Mouse (Mus musculus): ENCODE results near the gene Rab34. TPM values are rescaled to one million over a fixed set of nuclear protein-coding genes. Genes with fewer than 3 reads are reported as not detected.

The Rab34 gene
- polyA plus RNA-seq, 1 experiment = 10.8 TPM

- no peaks in the 10 kb centered on the region for H3K27me3 ChIP-seq (ENCODE audit: control insufficient read depth, insufficient read depth, low read length)
- no peak overlapping the region for H3K4me3 ChIP-seq (ENCODE audit: extremely low read depth, insufficient read depth, insufficient read length)
- H3K27ac ChIP-seq (ENCODE audit: insufficient read depth, low read length) = no peak overlapping the region
- no peak for DNase-seq (ENCODE audit: low read depth in 1 of 2, low spot score in 2 of 2)
- 88% methylated on average over 9 of the region's 9 CpGs for WGBS
- H3K36me3 ChIP-seq (ENCODE audit: control insufficient read depth, insufficient read depth, low read length) = peaks cover 10% of the 10 kb centered on the region
- TF ChIP-seq CTCF (IDR thresholded peaks at IDR 0.05; ENCODE audit: extremely low read depth, insufficient read depth, insufficient read length, insufficient replicate concordance) (no peak), POLR2A (IDR thresholded peaks at IDR 0.05; ENCODE audit: low read depth, low read length) (no peak)
- H3K4me1 ChIP-seq (ENCODE audit: control insufficient read depth, insufficient read depth, insufficient read length) = no peaks in the 10 kb centered on the region
Observed at GRCm38 (mm10) chr11:78152299-78153231, 35.7 kb upstream of the Rab34 start.

DNA sequence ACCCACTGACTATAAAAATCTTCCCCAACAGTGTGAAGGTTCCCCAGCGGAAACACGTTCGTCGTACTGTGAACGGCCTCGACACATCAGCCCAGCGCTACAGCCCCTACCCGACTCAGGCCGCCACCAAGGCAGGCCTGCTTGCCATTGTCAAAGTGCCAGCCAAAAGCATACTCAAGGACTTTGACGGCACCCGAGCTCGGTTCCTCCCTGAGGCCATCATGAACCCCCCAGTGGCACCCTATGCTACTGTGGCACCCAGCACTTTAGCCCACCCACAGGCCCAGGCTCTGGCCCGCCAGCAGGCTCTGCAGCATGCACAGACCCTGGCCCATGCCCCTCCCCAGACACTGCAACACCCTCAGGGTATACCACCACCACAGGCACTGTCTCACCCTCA, 34.5 kb upstream of the Rab34 start:
- H3K36me3 ChIP-seq (ENCODE audit: control insufficient read depth, insufficient read depth, low read length) = peaks cover 10% of the 10 kb centered on the region
- no peaks in the 10 kb centered on the region for H3K4me1 ChIP-seq (ENCODE audit: control insufficient read depth, insufficient read depth, insufficient read length)
- no peak for DNase-seq (ENCODE audit: low read depth in 1 of 2, low spot score in 2 of 2)
- no peak overlapping the region for H3K27ac ChIP-seq (ENCODE audit: insufficient read depth, low read length)
- no peak for TF ChIP-seq POLR2A (IDR thresholded peaks at IDR 0.05; ENCODE audit: low read depth, low read length)
- no peak for TF ChIP-seq CTCF (IDR thresholded peaks at IDR 0.05; ENCODE audit: extremely low read depth, insufficient read depth, insufficient read length, insufficient replicate concordance)
- H3K27me3 ChIP-seq (ENCODE audit: control insufficient read depth, insufficient read depth, low read length) = no peaks in the 10 kb centered on the region
- 92% methylated on average over 13 of the region's 13 CpGs for WGBS
- no peak overlapping the region for H3K4me3 ChIP-seq (ENCODE audit: extremely low read depth, insufficient read depth, insufficient read length)

DNA sequence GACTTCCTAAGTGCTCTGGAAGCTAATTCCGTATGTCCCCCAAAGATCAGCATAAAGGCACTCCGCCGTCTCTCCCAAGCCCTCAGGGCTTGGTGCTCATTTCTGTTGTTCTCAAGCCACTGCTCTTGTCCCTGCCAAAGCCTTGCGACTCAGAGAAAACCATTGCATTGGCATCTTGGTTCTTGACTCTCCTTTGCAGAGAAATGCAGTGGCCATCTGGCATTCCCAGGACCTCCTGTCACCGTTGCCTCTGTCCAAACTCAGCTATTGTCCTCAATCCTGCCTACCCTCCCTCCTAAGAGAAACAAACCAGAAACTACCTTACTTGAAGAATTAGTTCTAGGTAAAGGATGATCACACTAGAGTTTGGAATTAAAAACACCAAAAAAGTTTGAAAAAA, 32.6 kb upstream of the Rab34 start:
- TF ChIP-seq POLR2A (IDR thresholded peaks at IDR 0.05; ENCODE audit: low read depth, low read length) = no peak
- no peak for TF ChIP-seq CTCF (IDR thresholded peaks at IDR 0.05; ENCODE audit: extremely low read depth, insufficient read depth, insufficient read length, insufficient replicate concordance)
- peaks cover 16% of the 10 kb centered on the region for H3K36me3 ChIP-seq (ENCODE audit: control insufficient read depth, insufficient read depth, low read length)
- no peak overlapping the region for H3K27ac ChIP-seq (ENCODE audit: insufficient read depth, low read length)
- no peaks in the 10 kb centered on the region for H3K4me1 ChIP-seq (ENCODE audit: control insufficient read depth, insufficient read depth, insufficient read length)
- 95% methylated on average over 5 of the region's 5 CpGs for whole genome bisulfite sequencing
- H3K4me3 ChIP-seq (ENCODE audit: extremely low read depth, insufficient read depth, insufficient read length) = no peak overlapping the region
- no peak for DNase-seq (ENCODE audit: low read depth in 1 of 2, low spot score in 2 of 2)
- H3K27me3 ChIP-seq (ENCODE audit: control insufficient read depth, insufficient read depth, low read length) = no peaks in the 10 kb centered on the region

DNA sequence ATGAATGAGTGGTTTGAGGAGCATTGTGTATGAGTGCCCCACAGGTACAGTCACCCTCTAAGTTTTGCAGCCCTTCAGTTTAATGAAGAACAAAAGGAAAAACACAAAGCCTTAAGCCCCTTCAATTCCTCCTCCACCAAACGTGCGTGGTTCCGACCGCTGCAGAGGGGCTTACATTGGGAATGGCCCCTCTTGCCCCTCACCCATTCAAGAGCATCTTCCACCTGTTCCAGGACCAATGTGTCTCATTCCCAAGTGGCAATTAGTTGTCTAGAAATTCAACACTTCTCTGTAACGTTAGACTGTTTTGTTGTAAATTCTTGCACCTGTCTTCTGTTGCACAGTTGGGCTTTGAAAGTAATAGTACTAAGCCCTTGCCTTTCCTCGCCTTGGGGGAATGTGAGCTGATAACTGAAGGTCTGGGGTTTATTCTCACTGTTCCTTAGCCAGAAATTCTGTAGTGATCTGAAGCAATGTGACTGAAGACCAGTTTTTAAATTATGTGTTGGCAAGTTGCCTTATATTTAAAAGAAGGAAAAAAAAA, 32.0 kb upstream of the Rab34 start:
- H3K4me3 ChIP-seq (ENCODE audit: extremely low read depth, insufficient read depth, insufficient read length) = no peak overlapping the region
- H3K27me3 ChIP-seq (ENCODE audit: control insufficient read depth, insufficient read depth, low read length) = no peaks in the 10 kb centered on the region
- WGBS = 91% methylated on average over 6 of the region's 6 CpGs
- TF ChIP-seq POLR2A (IDR thresholded peaks at IDR 0.05; ENCODE audit: low read depth, low read length) (no peak), CTCF (IDR thresholded peaks at IDR 0.05; ENCODE audit: extremely low read depth, insufficient read depth, insufficient read length, insufficient replicate concordance) (no peak)
- H3K4me1 ChIP-seq (ENCODE audit: control insufficient read depth, insufficient read depth, insufficient read length) = no peaks in the 10 kb centered on the region
- DNase-seq (ENCODE audit: low read depth in 1 of 2, low spot score in 2 of 2) = no peak
- H3K27ac ChIP-seq (ENCODE audit: insufficient read depth, low read length) = no peak overlapping the region
- peaks cover 18% of the 10 kb centered on the region for H3K36me3 ChIP-seq (ENCODE audit: control insufficient read depth, insufficient read depth, low read length)

GRCm38 (mm10) chr11:78159096-78159495, 29.1 kb upstream of the Rab34 start:
- no peak for TF ChIP-seq POLR2A (IDR thresholded peaks at IDR 0.05; ENCODE audit: low read depth, low read length)
- TF ChIP-seq CTCF (IDR thresholded peaks at IDR 0.05; ENCODE audit: extremely low read depth, insufficient read depth, insufficient read length, insufficient replicate concordance) = peak; percentile 94; the same call in 1 of the 2 replicates
- Histone ChIP-seq H3K27ac (ENCODE audit: insufficient read depth, low read length) (no peak overlapping the region), H3K36me3 (ENCODE audit: control insufficient read depth, insufficient read depth, low read length) (peaks cover 16% of the 10 kb centered on the region), H3K27me3 (ENCODE audit: control insufficient read depth, insufficient read depth, low read length) (no peaks in the 10 kb centered on the region), H3K4me1 (ENCODE audit: control insufficient read depth, insufficient read depth, insufficient read length) (peaks cover 11% of the 10 kb centered on the region; the same call in 1 of the 2 replicates), H3K4me3 (ENCODE audit: extremely low read depth, insufficient read depth, insufficient read length) (no peak overlapping the region)
- DNase-seq (ENCODE audit: low read depth in 1 of 2, low spot score in 2 of 2) = peak; percentile 73 to 79
- 29% methylated on average over 2 of the region's 2 CpGs for WGBS

DNA sequence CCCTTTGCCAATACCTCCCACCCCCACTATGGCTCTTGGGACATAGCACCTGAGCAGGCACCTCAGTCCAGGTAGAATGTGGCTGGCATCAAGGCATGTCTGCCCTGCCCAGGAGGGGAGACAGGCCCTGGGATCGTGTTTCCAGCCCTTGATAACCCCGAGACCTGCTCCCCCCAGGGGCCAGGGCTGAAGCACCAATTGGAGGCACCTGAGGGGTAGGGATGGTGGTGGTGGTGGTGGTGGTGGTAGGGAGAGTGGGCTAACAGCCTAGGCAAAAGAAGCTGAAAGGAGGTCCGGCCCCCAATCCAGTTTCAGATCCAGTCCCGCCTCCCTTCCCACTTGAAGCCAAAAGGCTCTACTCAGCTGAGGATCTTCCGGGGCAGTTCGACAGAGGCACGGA, 28.7 kb upstream of the Rab34 start:
- Histone ChIP-seq H3K27me3 (ENCODE audit: control insufficient read depth, insufficient read depth, low read length) (no peaks in the 10 kb centered on the region), H3K4me1 (ENCODE audit: control insufficient read depth, insufficient read depth, insufficient read length) (peaks cover 11% of the 10 kb centered on the region; the same call in 1 of the 2 replicates), H3K36me3 (ENCODE audit: control insufficient read depth, insufficient read depth, low read length) (peaks cover 12% of the 10 kb centered on the region), H3K27ac (ENCODE audit: insufficient read depth, low read length) (no peak overlapping the region), H3K4me3 (ENCODE audit: extremely low read depth, insufficient read depth, insufficient read length) (no peak overlapping the region)
- WGBS = 94% methylated on average over 7 of the region's 7 CpGs
- no peak for TF ChIP-seq POLR2A (IDR thresholded peaks at IDR 0.05; ENCODE audit: low read depth, low read length)
- no peak for TF ChIP-seq CTCF (IDR thresholded peaks at IDR 0.05; ENCODE audit: extremely low read depth, insufficient read depth, insufficient read length, insufficient replicate concordance)
- no peak for DNase-seq (ENCODE audit: low read depth in 1 of 2, low spot score in 2 of 2)
